Mouse (Mus musculus): Measurements from ENCODE around the gene Cdk13.

GRCm38 (mm10) chr13:17843336-17843735 lies 38.4 kb upstream of the Cdk13 start:
- TF ChIP-seq CTCF (IDR thresholded peaks at IDR 0.05; ENCODE audit: low read depth, low read length), result no peak
- TF ChIP-seq POLR2A (IDR thresholded peaks at IDR 0.05; ENCODE audit: borderline replicate concordance, low read depth, low read length), result no peak
